Mouse (Mus musculus) small intestine, adult 2 months (tissue): Measurements from ENCODE around the gene Wnt9a. TPM values are rescaled to one million over a fixed set of nuclear protein-coding genes. Genes with fewer than 3 reads are reported as not detected.

ENCODE experiments used
- H3K27ac ChIP-seq: fragments of 200-500 bp; 2 replicates; pipeline ENCODE4 v1.5.1; 2012; ENCODE audit warnings: low read depth, low read length, control low read depth, inconsistent platforms; ENCODE audit not compliant: insufficient read depth
- H3K27me3 ChIP-seq: fragments of 200-500 bp; 2 replicates; pipeline ENCODE4 v1.6.1; 2012; ENCODE audit warnings: mild to moderate bottlenecking, moderate library complexity, low read length, inconsistent platforms; ENCODE audit not compliant: control insufficient read depth, insufficient read depth
- H3K36me3 ChIP-seq: fragments of 200-500 bp; 2 replicates; pipeline ENCODE4 v1.6.1; 2012; ENCODE audit warnings: mild to moderate bottlenecking, low read length, control low read depth, inconsistent platforms; ENCODE audit not compliant: control insufficient read depth, insufficient read depth
- H3K4me1 ChIP-seq: fragments of 200-500 bp; 2 replicates; pipeline ENCODE4 v1.6.1; 2012; ENCODE audit warnings: low read length, inconsistent platforms, mixed read lengths; ENCODE audit not compliant: control insufficient read depth, insufficient read depth, insufficient read length
- H3K4me3 ChIP-seq: fragments of 200-500 bp; 2 replicates; pipeline ENCODE4 v1.5.1; 2012; ENCODE audit warnings: low read depth, mild to moderate bottlenecking, control low read depth, inconsistent platforms, low read length, moderate library complexity
- CTCF ChIP-seq: fragments of 200-500 bp; IDR thresholded peaks from 2 replicates; pipeline ENCODE4 v1.5.1; 2012; ENCODE audit warnings: low read depth, mild to moderate bottlenecking, control low read depth, inconsistent platforms, low read length, moderate library complexity, mixed read lengths; ENCODE audit not compliant: insufficient replicate concordance, insufficient read length; ENCODE audit errors: extremely low read depth
- POLR2A ChIP-seq: fragments of 200-500 bp; IDR thresholded peaks from 2 replicates; pipeline ENCODE4 v1.6.1; 2012; ENCODE audit warnings: low read depth, mild to moderate bottlenecking, control low read depth, inconsistent platforms, low read length, moderate library complexity
- WGBS: fragments of 180-500 bp; shearing (Covaris S2); methylation state at CpG from one replicate; pipeline ENCODE4 v1.1.7; 2018; 5-methylcytosine and 5-hydroxymethylcytosine counted together
- polyA plus RNA-seq: library from polyadenylated mRNA; depleted of rRNA; stranded (reverse); fragments of >200 nt; gene quantifications from 2 replicates; pipeline ENCODE4 v1.2.3, GENCODE M21; 2012

Wnt9a gene
- polyA plus RNA-seq, 1 experiment = 1.2 TPM

- Histone ChIP-seq H3K27me3 (peaks cover 16% of the 10 kb centered on the region), H3K4me3 (no peak overlapping the region), H3K4me1 (peaks cover 15% of the 10 kb centered on the region), H3K27ac (no peak overlapping the region), H3K36me3 (no peaks in the 10 kb centered on the region)
- TF ChIP-seq CTCF = no peak
- 67% methylated on average over 8 of the region's 8 CpGs for WGBS
Observed at GRCm38 (mm10) chr11:59265154-59265813, 41.4 kb upstream of the Wnt9a start.

DNA sequence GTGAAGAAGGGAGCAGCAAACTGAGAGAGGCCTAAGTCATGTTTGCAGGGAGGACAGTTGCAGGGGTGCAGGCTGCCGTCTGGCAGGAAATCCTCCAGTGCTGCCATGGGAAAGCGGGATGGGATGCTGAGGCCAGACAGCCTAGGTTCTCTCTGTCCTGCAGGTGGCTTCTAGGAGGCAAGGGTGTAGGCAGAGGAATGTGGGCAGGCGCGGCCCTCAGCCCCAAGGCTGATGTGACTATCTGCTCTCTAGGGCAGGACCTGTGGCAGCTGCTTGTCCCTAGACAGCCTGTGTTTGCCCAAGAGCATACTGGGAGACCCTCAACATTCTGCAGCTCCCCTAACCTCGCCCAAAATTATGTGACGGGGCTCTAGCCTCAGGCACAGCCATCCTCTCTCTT lies 40.0 kb upstream of the Wnt9a start:
- H3K4me1 ChIP-seq = peaks cover 5% of the 10 kb centered on the region; the same call in 1 of the 2 replicates
- H3K4me3 ChIP-seq = no peak overlapping the region
- TF ChIP-seq POLR2A (no peak), CTCF (no peak)
- peaks cover 16% of the 10 kb centered on the region for H3K27me3 ChIP-seq
- 30% methylated on average over 6 of the region's 6 CpGs for WGBS
- no peaks in the 10 kb centered on the region for H3K36me3 ChIP-seq
- H3K27ac ChIP-seq = no peak overlapping the region

DNA sequence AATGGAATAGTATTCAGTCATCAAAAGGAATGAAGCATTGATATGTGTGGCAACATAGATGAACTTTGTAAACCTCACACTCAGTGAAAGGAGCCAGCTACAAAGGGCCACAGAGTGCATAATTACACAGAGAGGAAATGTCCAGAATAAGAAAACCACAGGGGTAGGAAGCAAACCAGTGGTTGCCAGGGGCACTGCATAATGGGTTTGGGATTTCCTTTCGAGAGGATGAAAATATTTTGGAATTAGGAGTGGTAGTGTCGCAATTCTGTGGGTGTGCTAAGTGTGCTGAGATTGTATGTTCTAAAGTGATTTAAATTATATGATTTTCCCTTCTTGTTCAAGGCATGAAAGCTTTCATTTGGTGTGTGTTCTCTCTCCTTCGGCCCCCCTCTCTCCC lies 32.5 kb upstream of the Wnt9a start:
- Histone ChIP-seq H3K36me3 (no peaks in the 10 kb centered on the region), H3K4me1 (no peaks in the 10 kb centered on the region), H3K27me3 (peaks cover 3% of the 10 kb centered on the region; the same call in 1 of the 2 replicates), H3K4me3 (no peak overlapping the region), H3K27ac (no peak overlapping the region)
- TF ChIP-seq CTCF = no peak
- TF ChIP-seq POLR2A = no peak
- WGBS = 74% methylated on average over 2 of the region's 3 CpGs

- H3K4me1 ChIP-seq = no peaks in the 10 kb centered on the region
- no peaks in the 10 kb centered on the region for H3K36me3 ChIP-seq
- no peak overlapping the region for H3K4me3 ChIP-seq
- WGBS = 28% methylated on average over 2 of the region's 2 CpGs
- TF ChIP-seq CTCF (no peak), POLR2A (no peak)
- peaks cover 3% of the 10 kb centered on the region; the same call in 1 of the 2 replicates for H3K27me3 ChIP-seq
- no peak overlapping the region for H3K27ac ChIP-seq
Observed at GRCm38 (mm10) chr11:59276877-59277276, 29.9 kb upstream of the Wnt9a start.

DNA sequence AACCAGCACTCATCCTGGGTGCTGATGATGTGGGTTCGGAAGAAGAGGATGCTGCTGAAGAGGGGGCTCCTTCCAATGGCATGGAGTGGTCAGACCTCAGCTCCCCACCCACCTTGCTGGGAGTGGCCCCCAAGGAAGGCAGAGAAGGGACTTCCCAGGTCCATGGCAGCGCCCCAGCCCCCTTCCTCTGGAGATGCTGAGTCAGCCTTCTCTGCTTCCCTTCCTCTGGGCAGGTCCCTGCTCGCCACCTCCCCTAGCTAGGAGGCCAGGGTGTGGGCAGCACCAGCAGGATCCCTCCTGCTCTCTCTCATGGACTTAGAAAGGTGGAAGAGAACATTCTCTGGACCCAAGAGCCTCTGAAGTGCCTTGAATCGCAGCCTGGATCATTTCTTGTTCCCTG lies 28.7 kb upstream of the Wnt9a start:
- peaks cover 1% of the 10 kb centered on the region; the same call in 1 of the 2 replicates for H3K4me1 ChIP-seq
- H3K36me3 ChIP-seq = no peaks in the 10 kb centered on the region
- H3K27me3 ChIP-seq = peaks cover 3% of the 10 kb centered on the region; the same call in 1 of the 2 replicates
- 66% methylated on average over 4 of the region's 4 CpGs for WGBS
- TF ChIP-seq CTCF (no peak), POLR2A (no peak)
- no peak overlapping the region for H3K4me3 ChIP-seq
- no peak overlapping the region for H3K27ac ChIP-seq

DNA sequence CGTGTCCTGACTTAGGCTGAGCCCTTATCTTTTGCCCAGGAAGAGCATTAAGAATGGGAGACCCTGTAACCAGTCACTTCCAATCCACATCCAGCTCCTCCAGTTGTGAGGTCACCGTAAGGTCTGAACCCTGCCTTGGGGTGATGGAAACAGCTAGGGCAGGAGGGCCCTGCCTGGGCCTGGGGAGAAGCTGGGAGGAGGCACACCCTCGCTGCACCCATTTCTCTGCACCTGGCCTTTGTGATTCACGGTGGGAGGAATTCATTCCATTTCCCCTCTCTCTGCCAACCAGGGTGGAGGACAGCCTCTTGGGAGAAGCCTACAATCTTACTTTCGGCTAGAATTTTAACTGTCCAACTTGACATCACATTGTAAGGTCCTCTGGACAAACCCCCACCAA lies 24.6 kb upstream of the Wnt9a start:
- Histone ChIP-seq H3K36me3 (no peaks in the 10 kb centered on the region), H3K27ac (no peak overlapping the region), H3K27me3 (peaks cover 11% of the 10 kb centered on the region), H3K4me3 (no peak overlapping the region), H3K4me1 (peaks cover 1% of the 10 kb centered on the region; the same call in 1 of the 2 replicates)
- TF ChIP-seq CTCF (no peak), POLR2A (no peak)
- WGBS = 57% methylated on average over 5 of the region's 5 CpGs

DNA sequence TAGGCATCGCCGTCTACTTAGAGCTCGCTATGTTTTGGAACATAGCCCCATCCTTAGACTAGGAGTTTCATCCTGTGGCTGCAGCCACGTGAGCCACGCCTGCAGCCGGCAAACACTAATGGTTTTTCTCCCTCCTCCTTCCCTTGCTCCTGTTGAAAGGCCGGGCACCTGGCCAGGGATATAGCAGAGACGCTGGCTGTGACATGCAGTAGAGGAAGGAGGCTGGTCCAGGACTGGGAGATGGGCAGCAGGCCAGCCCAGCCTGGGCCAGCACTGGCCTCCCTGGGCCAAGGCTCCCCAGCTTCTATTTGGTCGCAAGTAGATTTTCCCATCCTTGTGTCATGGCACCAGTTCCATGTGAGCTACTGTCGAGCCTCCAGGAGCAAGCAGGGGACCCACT lies 23.8 kb upstream of the Wnt9a start:
- Histone ChIP-seq H3K27ac (no peak overlapping the region), H3K4me1 (peaks cover 1% of the 10 kb centered on the region; the same call in 1 of the 2 replicates), H3K4me3 (no peak overlapping the region), H3K27me3 (peaks cover 15% of the 10 kb centered on the region), H3K36me3 (no peaks in the 10 kb centered on the region)
- TF ChIP-seq POLR2A (no peak), CTCF (no peak)
- 17% methylated on average over 10 of the region's 10 CpGs for WGBS
